Comparison of ENCODE assay signal across 8 mouse cellular contexts in the genomic region with DNA sequence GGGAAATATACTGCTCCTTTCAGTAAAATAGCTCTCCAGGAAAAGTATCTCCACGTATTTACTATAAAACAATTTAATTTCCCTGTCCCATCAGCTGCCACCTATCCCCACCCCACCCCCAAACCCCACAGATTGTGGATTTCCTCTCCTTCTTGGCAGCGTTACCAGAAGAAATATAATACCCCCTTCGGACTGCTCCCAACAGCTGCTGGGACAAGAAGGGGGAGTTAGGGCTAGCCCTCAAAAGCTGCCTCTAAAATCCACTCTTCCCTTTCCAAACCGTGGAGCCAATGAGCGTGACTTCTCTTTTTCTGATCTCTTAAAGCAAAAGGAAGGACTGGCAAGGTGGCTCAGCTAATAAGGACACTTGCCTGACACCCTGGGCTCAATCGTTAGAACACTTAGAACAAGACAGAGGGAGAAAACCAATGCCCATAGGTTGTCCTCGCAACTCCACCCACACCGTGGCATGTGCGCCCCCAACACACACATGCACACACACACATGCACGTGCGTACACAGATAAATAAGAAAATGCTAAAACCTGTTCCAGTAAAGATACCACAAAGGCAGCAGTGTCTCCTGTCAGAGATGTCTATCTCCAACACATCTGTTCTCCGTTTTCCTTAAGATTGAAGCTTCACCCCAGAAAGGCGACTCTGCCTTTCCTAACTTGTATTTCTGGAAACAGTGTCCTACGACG. TPM values are rescaled to one million over a fixed set of nuclear protein-coding genes. Genes with fewer than 3 reads are reported as not detected.
DNase-seq lines count a peak whose midpoint lies in the region; ATAC-seq lines count a peak whose summit lies in the region.

No protein-coding gene starts in this region.

- ATAC-seq in heart, embryonic 15.5 days (replicated peaks; ENCODE audit: insufficient number of reproducible peaks, insufficient read depth, low FRiP score, low read depth), result no peak

- H3K4me1 ChIP-seq in heart, embryonic 15.5 days (replicated peaks), result peaks cover 39% of the 10 kb centered on the region

- peak; percentile 95 for DNase-seq in heart, adult 11 months
- no peak for DNase-seq in heart, postnatal 25 days (ENCODE audit: low spot score)
- DNase-seq in brain, adult 2 months (ENCODE audit: low read depth, low spot score), result peak; percentile 10
- no peak for DNase-seq in urinary bladder, adult 18-20 months (ENCODE audit: low spot score in 2 of 2)
- no peak for DNase-seq in c-Kit-positive CD71-positive TER-119-positive erythroid progenitor cells, embryonic 14.5 days (ENCODE audit: low spot score)
- no peak for DNase-seq in right cerebral cortex, postnatal 4 days

- WGBS in heart, embryonic 15.5 days, result 52% methylated on average over 15 of the region's 15 CpGs
- WGBS in macrophage (ENCODE audit: missing documents), result 15% methylated on average over 15 of the region's 15 CpGs

- intact Hi-C loops in heart, postnatal 25 days (cut with DNase I), result no loop called here

- H3K36me3 ChIP-seq in heart, embryonic 15.5 days, result no peaks in the 10 kb centered on the region
- no peaks in the 10 kb centered on the region for H3K36me3 ChIP-seq in macrophage (ENCODE audit: inconsistent target)

- peak overlapping the region; percentile 30; the same call in 1 of the 2 replicates for H3K4me2 ChIP-seq in heart, embryonic 15.5 days

- H3K27ac ChIP-seq in heart, embryonic 15.5 days, result peak overlapping the region; percentile 46; the same call in 1 of the 2 replicates
- H3K27ac ChIP-seq in macrophage, result peak overlapping the region; percentile 21; the same call in 1 of the 2 replicates

- H3K9ac ChIP-seq in heart, embryonic 15.5 days, result no peak overlapping the region

- H3K9me3 ChIP-seq in heart, embryonic 15.5 days (replicated peaks), result no peaks in the 10 kb centered on the region

- peaks cover 32% of the 10 kb centered on the region for H3K79me2 ChIP-seq in macrophage (ENCODE audit: inconsistent target)

- H3K27me3 ChIP-seq in heart, embryonic 15.5 days, result no peaks in the 10 kb centered on the region

- no peak overlapping the region for H3K4me3 ChIP-seq in heart, embryonic 15.5 days
- no peak overlapping the region for H3K4me3 ChIP-seq in macrophage (ENCODE audit: inconsistent target)

RNA-seq across cellular contexts. Expression of gene Fbxw4, which starts 7.7 kb away (rescaled TPM):
- 10 to 100 TPM; 29.7 to 30.4 TPM for total RNA-seq in heart, postnatal 25 days (2021)
- 3.5 and 7.7 TPM in 2 replicates for polyA plus RNA-seq in heart, embryonic 15.5 days (2015; fragmentation: Nextera tagmentation; extraction: Ambion mirVana)
- total RNA-seq in macrophage (2018; cell fraction: chromatin; rRNA removed), result 100 to 1,000 TPM in 3 of 26 experiments, 10 to 100 TPM in 23; 20.5 to 114 (median 83.3) TPM
- 10 to 100 TPM; 23.9 to 56.7 (median 42.6) TPM for total RNA-seq in macrophage (2018; cell fraction: cytosol; rRNA removed)
- 10 to 100 TPM; 19.8 to 71.1 (median 51.0) TPM for total RNA-seq in macrophage (2018; cell fraction: nucleus; rRNA removed)
- polyA plus RNA-seq in macrophage (2018), result 18.7 to 53.4 TPM (median 32.9 TPM) in 3 replicates

Comparison
In these comparisons a context has a peak if more than half of its experiments do, and no peak if none do; other contexts are left out.
1. DNase-seq: peak in heart, adult 11 months (single experiment) and brain, adult 2 months (single experiment); none in heart, postnatal 25 days (single experiment), urinary bladder, adult 18-20 months (0 of 2), c-Kit-positive CD71-positive TER-119-positive erythroid progenitor cells, embryonic 14.5 days (single experiment) and right cerebral cortex, postnatal 4 days (single experiment).